Mouse (Mus musculus): ENCODE measurements around the gene Gm4565. TPM values are rescaled to one million over a fixed set of nuclear protein-coding genes. Genes with fewer than 3 reads are reported as not detected.
"Not testable (repeated sequence)": the region's sequence is repeated elsewhere in the genome, so short reads cannot be mapped to it uniquely, and the experiment has no call there.

Gm4565 gene
- not detected in 2 replicates for polyA plus RNA-seq (2014; fragmentation: Nextera tagmentation; extraction: Ambion mirVana)

DNA sequence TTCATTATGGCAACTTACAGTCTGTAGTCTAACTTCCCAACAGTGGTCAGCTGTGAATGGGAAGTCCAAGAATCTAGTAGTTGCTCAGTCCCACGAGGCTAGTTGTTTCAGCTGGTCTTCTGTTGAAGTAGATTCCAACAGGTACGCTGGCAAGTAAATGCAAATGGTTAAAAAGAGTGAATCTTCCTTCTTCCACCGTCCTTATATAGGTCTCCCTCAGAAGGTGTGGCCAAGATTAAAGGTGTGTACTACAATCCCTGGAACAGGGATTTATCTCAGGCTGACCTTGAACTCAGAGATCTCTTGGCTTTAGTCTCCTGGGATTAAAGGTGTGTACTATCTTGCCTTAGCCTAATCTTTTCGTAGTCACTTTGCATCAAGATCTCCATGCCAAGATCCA lies at the start of gene Gm4565:
Gene Gm4565, minus strand, starts transcription at position 101 of the 400 bp plus-strand sequence.
- H3K36me3 ChIP-seq (ENCODE audit: control insufficient read depth, insufficient read depth, low read length); H3K27me3 ChIP-seq (ENCODE audit: control insufficient read depth, insufficient read depth, low read length); H3K27ac ChIP-seq (replicated peaks; ENCODE audit: low read depth, low read length); ATAC-seq (ENCODE audit: low FRiP score, low TSS enrichment); H3K4me3 ChIP-seq (replicated peaks; ENCODE audit: low read depth, low read length); H3K4me1 ChIP-seq (ENCODE audit: control insufficient read depth, insufficient read depth, low read length); H3K9ac ChIP-seq (replicated peaks; ENCODE audit: low read length); H3K4me2 ChIP-seq (ENCODE audit: low read length); H3K9me3 ChIP-seq (ENCODE audit: control insufficient read depth, low read length); DNase-seq: not testable (repeated sequence)
- 73% methylated on average over 2 of the region's 4 CpGs for WGBS

DNA sequence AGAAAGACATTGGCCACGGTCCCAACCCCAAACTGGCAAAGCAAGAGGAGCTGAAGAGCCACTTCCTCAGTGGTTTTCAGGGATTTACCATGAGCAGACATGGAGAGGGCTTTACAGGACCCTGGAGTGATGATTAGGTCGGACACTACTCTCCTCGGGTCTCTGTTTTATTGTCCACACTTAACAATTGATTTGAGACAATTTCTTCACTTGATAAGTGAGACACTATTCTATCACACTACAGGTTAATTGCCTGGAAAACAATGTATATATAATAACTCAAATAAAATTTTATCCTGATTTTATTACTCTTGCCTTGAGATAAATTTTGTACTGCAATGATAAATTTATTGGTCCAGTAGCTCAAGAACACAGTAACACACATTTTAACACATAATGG lies 22.7 kb downstream of the Gm4565 start, which contains the start of gene Gm4201:
Gene Gm4201, minus strand, starts transcription at position 101 of the 400 bp plus-strand sequence.
- not testable (repeated sequence) for H3K9ac ChIP-seq (replicated peaks; ENCODE audit: low read length); H3K27me3 ChIP-seq (ENCODE audit: control insufficient read depth, insufficient read depth, low read length); H3K9me3 ChIP-seq (ENCODE audit: control insufficient read depth, low read length); H3K4me1 ChIP-seq (ENCODE audit: control insufficient read depth, insufficient read depth, low read length); DNase-seq; H3K36me3 ChIP-seq (ENCODE audit: control insufficient read depth, insufficient read depth, low read length); H3K4me2 ChIP-seq (ENCODE audit: low read length); H3K4me3 ChIP-seq (replicated peaks; ENCODE audit: low read depth, low read length); H3K27ac ChIP-seq (replicated peaks; ENCODE audit: low read depth, low read length); ATAC-seq (ENCODE audit: low FRiP score, low TSS enrichment)
- WGBS, result no CpG with 5 or more reads among the region's 3 CpGs

DNA sequence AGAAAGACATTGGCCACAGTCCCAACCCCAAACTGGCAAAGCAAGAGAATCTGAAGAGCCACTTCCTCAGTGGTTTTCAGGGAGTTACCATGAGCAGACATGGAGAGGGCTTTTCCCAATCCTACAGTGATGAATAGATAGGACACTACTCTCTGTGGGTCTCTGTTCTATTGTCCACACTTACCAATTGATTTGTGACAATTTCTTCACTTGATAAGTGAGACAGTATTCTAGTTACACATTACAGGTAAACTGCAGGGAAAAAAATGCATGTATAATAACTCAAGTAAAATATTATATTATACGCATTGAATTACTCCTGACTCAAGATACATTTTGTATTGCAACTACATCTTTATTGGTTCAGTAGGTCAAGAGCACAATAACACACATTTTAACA lies 53.1 kb downstream of the Gm4565 start, which contains the start of gene Gm8677:
Gene Gm8677, minus strand, starts transcription at position 101 of the 400 bp plus-strand sequence.
- ATAC-seq (ENCODE audit: low FRiP score, low TSS enrichment); H3K4me3 ChIP-seq (replicated peaks; ENCODE audit: low read depth, low read length); H3K4me1 ChIP-seq (ENCODE audit: control insufficient read depth, insufficient read depth, low read length); DNase-seq; H3K4me2 ChIP-seq (ENCODE audit: low read length); H3K27ac ChIP-seq (replicated peaks; ENCODE audit: low read depth, low read length); H3K9me3 ChIP-seq (ENCODE audit: control insufficient read depth, low read length); H3K36me3 ChIP-seq (ENCODE audit: control insufficient read depth, insufficient read depth, low read length); H3K9ac ChIP-seq (replicated peaks; ENCODE audit: low read length); H3K27me3 ChIP-seq (ENCODE audit: control insufficient read depth, insufficient read depth, low read length): not testable (repeated sequence)
- WGBS, result no CpG with 5 or more reads among the region's 1 CpGs

Other genes starting within 250 kb of the Gm4565 start
- not detected in 2 replicates for gene Gm8660, start 217.1 kb downstream of the Gm4565 start, polyA plus RNA-seq (2014; fragmentation: Nextera tagmentation; extraction: Ambion mirVana)
- gene Vmn1r148, start 174.5 kb downstream of the Gm4565 start, polyA plus RNA-seq (2014; fragmentation: Nextera tagmentation; extraction: Ambion mirVana), result not detected in 2 replicates
- gene Vmn1r149, start 149.9 kb downstream of the Gm4565 start, polyA plus RNA-seq (2014; fragmentation: Nextera tagmentation; extraction: Ambion mirVana), result not detected in 2 replicates
- not detected in 2 replicates for gene Gm10665, start 124.1 kb downstream of the Gm4565 start, polyA plus RNA-seq (2014; fragmentation: Nextera tagmentation; extraction: Ambion mirVana)
- not detected in 2 replicates for gene Vmn1r151, start 88.4 kb downstream of the Gm4565 start, polyA plus RNA-seq (2014; fragmentation: Nextera tagmentation; extraction: Ambion mirVana)
- gene Vmn1r152, start 65.2 kb downstream of the Gm4565 start, polyA plus RNA-seq (2014; fragmentation: Nextera tagmentation; extraction: Ambion mirVana), result not detected in 2 replicates
- gene Gm8677, start 53.2 kb downstream of the Gm4565 start, polyA plus RNA-seq (2014; fragmentation: Nextera tagmentation; extraction: Ambion mirVana), result not detected in 2 replicates
- gene Gm4201, start 22.8 kb downstream of the Gm4565 start, polyA plus RNA-seq (2014; fragmentation: Nextera tagmentation; extraction: Ambion mirVana), result not detected in 2 replicates
- gene Vmn1r155, start 69.9 kb upstream of the Gm4565 start, polyA plus RNA-seq (2014; fragmentation: Nextera tagmentation; extraction: Ambion mirVana), result not detected in 2 replicates
- gene Gm8693, start 104.2 kb upstream of the Gm4565 start, polyA plus RNA-seq (2014; fragmentation: Nextera tagmentation; extraction: Ambion mirVana), result not detected in 2 replicates
- not detected in 2 replicates for gene Gm4567, start 131.6 kb upstream of the Gm4565 start, polyA plus RNA-seq (2014; fragmentation: Nextera tagmentation; extraction: Ambion mirVana)
- gene Vmn1r157, start 173.6 kb upstream of the Gm4565 start, polyA plus RNA-seq (2014; fragmentation: Nextera tagmentation; extraction: Ambion mirVana), result not detected in 2 replicates
- not detected in 2 replicates for gene Vmn1r158, start 202.7 kb upstream of the Gm4565 start, polyA plus RNA-seq (2014; fragmentation: Nextera tagmentation; extraction: Ambion mirVana)